Mouse (Mus musculus) kidney, adult 11 months (tissue): ENCODE results near the gene Mup5.
"Not testable (repeated sequence)": the region's sequence is repeated elsewhere in the genome, so short reads cannot be mapped to it uniquely, and the experiment has no call there.

Experiments
- DNase-seq: peaks from one replicate; pipeline ENCODE4 v3.0.0; 2022

Gene Mup5

GRCm38 (mm10) chr4:61834952-61835708 lies at the start of gene Mup5:
Gene Mup5 (minus strand): TSS chr4:61835233.
- no peak for DNase-seq

- DNase-seq = peak; percentile 13
These were observed 23.1 kb upstream of the Mup5 start for GRCm38 (mm10) chr4:61858160-61858559.

- no peak for DNase-seq
These were observed 21.0 kb upstream of the Mup5 start for GRCm38 (mm10) chr4:61855831-61856698.

GRCm38 (mm10) chr4:61855344-61855743 lies 20.3 kb upstream of the Mup5 start:
- no peak for DNase-seq

- peak; percentile 27 for DNase-seq
These were observed 9.9 kb upstream of the Mup5 start for GRCm38 (mm10) chr4:61844758-61845455.

- no peak for DNase-seq
These were observed 5.8 kb downstream of the Mup5 start for GRCm38 (mm10) chr4:61829211-61829610.

- DNase-seq = no peak
These were observed 11.8 kb downstream of the Mup5 start for GRCm38 (mm10) chr4:61823185-61823584.

GRCm38 (mm10) chr4:61822541-61822940 lies 12.5 kb downstream of the Mup5 start:
- peak; percentile 23 for DNase-seq

GRCm38 (mm10) chr4:61815602-61816001 lies 19.4 kb downstream of the Mup5 start:
- DNase-seq = no peak

GRCm38 (mm10) chr4:61813435-61813834 lies 21.6 kb downstream of the Mup5 start:
- no peak for DNase-seq

- peak; percentile 51 for DNase-seq
These were observed 23.8 kb downstream of the Mup5 start for GRCm38 (mm10) chr4:61811193-61811592.

- DNase-seq = peak; percentile 69
These were observed 26.1 kb downstream of the Mup5 start for GRCm38 (mm10) chr4:61808926-61809325.

- not testable (repeated sequence) for DNase-seq
These were observed 45.3 kb downstream of the Mup5 start for GRCm38 (mm10) chr4:61789699-61790098.

GRCm38 (mm10) chr4:61784231-61784630 lies 50.8 kb downstream of the Mup5 start:
- not testable (repeated sequence) for DNase-seq

- not testable (repeated sequence) for DNase-seq
These were observed 52.9 kb downstream of the Mup5 start, which contains the start of gene Mup19 for GRCm38 (mm10) chr4:61782169-61782568. Gene Mup19 (minus strand): TSS chr4:61782269.
